Mouse (Mus musculus) hindbrain, postnatal 0 days (tissue): ENCODE data around the gene Nln. TPM values are rescaled to one million over a fixed set of nuclear protein-coding genes. Genes with fewer than 3 reads are reported as not detected.

Experiments used
- ATAC-seq: fragments of 200-750 bp; cut with Nextera tagmentation; 2 replicates; pipeline ENCODE4 v1.8.0; 2017; ENCODE audit warnings: mild to moderate bottlenecking, moderate TSS enrichment, moderate library complexity
- DNase-seq: peaks from one replicate; pipeline ENCODE4 v3.0.0-alpha.2; 2015; ENCODE audit warnings: low spot score
- H3K27ac ChIP-seq: fragments of 300-500 bp; sonication (generic); 2 replicates; pipeline ENCODE4 v1.5.1; 2014; ENCODE audit warnings: mild to moderate bottlenecking
- H3K27me3 ChIP-seq: fragments of 300-500 bp; sonication (generic); 2 replicates; pipeline ENCODE4 v1.6.1; 2014; ENCODE audit warnings: low read length, mixed read lengths; ENCODE audit not compliant: insufficient read depth
- H3K36me3 ChIP-seq: fragments of 300-500 bp; sonication (generic); 2 replicates; pipeline ENCODE4 v1.6.1; 2014; ENCODE audit warnings: low read length, mixed read lengths; ENCODE audit not compliant: insufficient read depth
- H3K4me1 ChIP-seq: fragments of 300-500 bp; sonication (generic); 2 replicates; pipeline ENCODE4 v1.6.1; 2014; ENCODE audit warnings: antibody characterized with exemption, low read length, mixed read lengths; ENCODE audit not compliant: insufficient read depth
- H3K4me2 ChIP-seq: fragments of 300-500 bp; sonication (generic); 2 replicates; pipeline ENCODE4 v1.6.1; 2014; ENCODE audit warnings: low read depth, mild to moderate bottlenecking, low read length, moderate library complexity, mixed read lengths
- H3K4me3 ChIP-seq: fragments of 300-500 bp; sonication (generic); 2 replicates; pipeline ENCODE4 v1.5.1; 2014; ENCODE audit warnings: low read length
- H3K9ac ChIP-seq: fragments of 300-500 bp; sonication (generic); replicated peaks from 2 replicates; pipeline ENCODE4 v1.6.1; 2014; ENCODE audit warnings: mild to moderate bottlenecking, low read length, moderate library complexity, mixed read lengths
- H3K9me3 ChIP-seq: fragments of 300-500 bp; sonication (generic); 2 replicates; pipeline ENCODE4 v1.6.1; 2016; ENCODE audit warnings: low read length, mixed read lengths
- CTCF ChIP-seq: IDR thresholded peaks from 2 replicates; pipeline ENCODE4 v1.5.1; 2016; ENCODE audit warnings: antibody characterized with exemption, control low read depth, low read depth
- WGBS: fragments of 180-500 bp; shearing (Covaris S2); extraction: QIAGEN DNeasy Blood & Tissue Kit; methylation state at CpG from one replicate; pipeline ENCODE4 v1.1.7; 2014; 5-methylcytosine and 5-hydroxymethylcytosine counted together
- polyA plus RNA-seq: library from polyadenylated mRNA; unstranded; fragments of >200 nt; fragmentation: Nextera tagmentation; extraction: Ambion mirVana; gene quantifications from 2 replicates; pipeline ENCODE4 v1.2.1, GENCODE M21; 2015
- total RNA-seq: library from RNA; depleted of rRNA; stranded (reverse); fragments of >200 nt; gene quantifications from 2 replicates; pipeline ENCODE4 v1.2.3, GENCODE M21; 2014

The Nln gene
- total and polyA plus RNA-seq, 2 experiments from 2014 or later: 53.7 to 67.3 TPM

DNA sequence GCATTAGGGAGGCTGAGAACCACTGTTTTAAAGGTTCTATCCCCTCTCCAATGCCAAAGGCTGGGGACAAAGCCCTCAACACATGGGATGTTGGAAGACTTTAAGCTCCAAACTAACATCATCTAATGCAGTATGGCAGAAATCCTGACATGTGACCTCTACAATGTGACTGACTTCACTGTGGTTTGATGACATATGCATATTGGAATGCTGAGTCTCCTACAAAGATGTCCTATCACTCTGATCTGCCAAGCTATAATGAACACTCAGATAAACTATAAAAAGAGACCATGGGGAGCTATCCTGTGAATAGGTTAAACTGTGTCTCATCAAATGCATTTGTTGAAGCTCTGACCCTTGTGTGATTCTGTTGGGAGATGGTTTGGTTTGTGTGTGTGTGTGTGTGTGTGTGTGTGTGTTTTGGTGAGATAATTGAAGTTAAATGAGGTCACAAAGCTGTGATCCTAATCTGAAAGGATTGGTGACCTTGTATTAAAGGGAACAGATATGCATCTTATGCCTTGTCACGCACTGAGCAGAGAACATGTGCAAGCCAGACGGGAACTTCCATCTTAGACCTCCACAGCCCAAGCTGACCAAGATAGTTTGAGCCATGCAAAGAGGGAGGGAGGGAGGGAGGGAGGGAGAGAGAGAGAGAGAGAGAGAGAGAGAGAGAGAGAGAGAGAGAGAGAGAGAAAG, 43.6 kb downstream of the Nln start:
- Histone ChIP-seq H3K27ac (no peak overlapping the region), H3K27me3 (no peaks in the 10 kb centered on the region), H3K9ac (no peak overlapping the region), H3K4me1 (no peaks in the 10 kb centered on the region), H3K4me2 (no peak overlapping the region), H3K4me3 (no peak overlapping the region), H3K36me3 (peaks cover 24% of the 10 kb centered on the region), H3K9me3 (no peaks in the 10 kb centered on the region)
- no peak for TF ChIP-seq CTCF
- DNase-seq: no peak
- ATAC-seq: no peak
- 73% methylated on average over 2 of the region's 2 CpGs for WGBS

DNA sequence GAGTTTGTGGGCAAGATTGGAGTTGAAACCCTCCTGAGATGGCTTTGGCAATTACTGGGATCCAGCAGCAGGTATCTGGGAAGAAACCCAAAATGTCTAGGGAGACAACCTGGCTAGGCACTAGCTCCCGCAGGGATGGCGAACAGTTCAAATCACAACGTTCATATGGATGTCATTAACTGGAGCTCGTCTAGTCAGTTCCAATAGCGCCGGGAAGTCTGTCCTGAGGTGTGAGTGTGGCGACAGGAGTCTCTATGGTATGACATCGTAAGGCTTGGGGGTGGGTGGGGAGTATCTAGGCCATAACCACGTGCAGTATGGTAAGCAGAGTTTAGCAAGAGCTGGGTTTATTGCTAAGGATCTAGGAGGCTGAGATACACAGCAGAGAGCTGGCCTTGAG, 46.4 kb downstream of the Nln start:
- WGBS: 75% methylated on average over 9 of the region's 9 CpGs
- peaks cover 18% of the 10 kb centered on the region for H3K36me3 ChIP-seq
- H3K9ac ChIP-seq: no peak overlapping the region

DNA sequence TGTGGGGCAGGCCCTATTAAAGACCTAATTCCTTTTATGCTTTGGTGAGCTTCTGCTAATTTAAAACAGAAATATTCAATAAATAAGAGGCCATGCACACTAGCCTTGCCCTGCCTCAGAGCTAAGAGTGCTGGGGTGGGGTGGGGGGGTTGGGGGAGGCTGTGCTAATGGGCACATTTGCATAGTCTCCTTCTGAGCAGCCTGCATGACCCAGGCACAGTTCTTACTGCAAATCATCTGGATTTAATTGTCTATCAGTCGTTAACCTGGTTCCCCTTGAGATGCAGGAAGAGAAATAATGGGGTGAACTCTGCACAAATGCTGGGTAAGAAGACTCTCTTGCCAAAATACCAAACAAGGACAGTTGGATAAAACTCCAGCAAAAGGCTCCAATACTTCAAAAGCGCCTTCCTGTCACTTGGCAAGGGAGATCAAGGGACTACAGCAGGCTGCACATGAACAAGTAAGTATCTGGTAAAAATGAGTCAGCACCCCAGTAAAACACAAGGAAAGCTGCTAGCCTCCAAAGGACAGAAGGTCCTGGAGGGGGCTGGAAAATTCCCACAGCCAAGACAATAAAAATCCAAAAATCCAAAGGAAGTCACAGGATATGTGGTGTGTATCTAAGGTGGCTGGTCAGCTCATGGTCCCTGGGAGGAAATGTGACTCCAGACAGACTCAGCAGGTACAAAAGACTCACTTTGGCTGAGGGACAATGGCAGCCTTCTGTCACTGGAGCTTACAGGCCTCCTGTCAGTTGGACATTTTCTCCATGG, 47.3 kb downstream of the Nln start:
- Histone ChIP-seq H3K4me3 (no peak overlapping the region), H3K9ac (no peak overlapping the region), H3K9me3 (no peaks in the 10 kb centered on the region), H3K27ac (peak overlapping the region; percentile 15; the same call in 1 of the 2 replicates), H3K4me2 (no peak overlapping the region), H3K4me1 (no peaks in the 10 kb centered on the region), H3K36me3 (peaks cover 12% of the 10 kb centered on the region; the same call in 1 of the 2 replicates), H3K27me3 (no peaks in the 10 kb centered on the region)
- no peak for ATAC-seq
- 56% methylated on average over 2 of the region's 2 CpGs for WGBS
- TF ChIP-seq CTCF: no peak
- DNase-seq: no peak

More for the DNA sequence above, 46.4 kb downstream of the Nln start:
- no peaks in the 10 kb centered on the region for H3K9me3 ChIP-seq
- ATAC-seq (no peak), DNase-seq (no peak)
- no peaks in the 10 kb centered on the region for H3K27me3 ChIP-seq
- no peak overlapping the region for H3K27ac ChIP-seq
- H3K4me2 ChIP-seq: no peak overlapping the region
- no peak overlapping the region for H3K4me3 ChIP-seq
- TF ChIP-seq CTCF: no peak
- no peaks in the 10 kb centered on the region for H3K4me1 ChIP-seq

DNA sequence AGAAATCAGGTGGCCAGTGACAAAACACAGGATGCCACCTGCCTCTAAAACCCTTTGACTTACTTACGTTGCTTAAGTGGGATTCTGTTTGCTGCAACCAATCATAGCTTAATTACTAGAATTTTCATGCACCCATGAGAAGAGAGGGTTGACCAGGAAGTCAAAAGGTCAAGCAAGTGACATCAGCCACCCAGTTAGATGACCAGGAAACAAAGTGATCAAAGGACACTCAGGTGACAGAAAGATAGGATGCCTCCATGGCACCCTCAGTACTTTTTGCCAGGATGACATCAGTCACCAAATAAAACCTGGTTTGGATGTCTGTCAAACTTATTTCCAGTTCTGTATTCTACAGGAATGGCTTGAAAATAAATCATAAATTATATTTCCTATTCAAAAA, 49.2 kb downstream of the Nln start:
- TF ChIP-seq CTCF: no peak

DNA sequence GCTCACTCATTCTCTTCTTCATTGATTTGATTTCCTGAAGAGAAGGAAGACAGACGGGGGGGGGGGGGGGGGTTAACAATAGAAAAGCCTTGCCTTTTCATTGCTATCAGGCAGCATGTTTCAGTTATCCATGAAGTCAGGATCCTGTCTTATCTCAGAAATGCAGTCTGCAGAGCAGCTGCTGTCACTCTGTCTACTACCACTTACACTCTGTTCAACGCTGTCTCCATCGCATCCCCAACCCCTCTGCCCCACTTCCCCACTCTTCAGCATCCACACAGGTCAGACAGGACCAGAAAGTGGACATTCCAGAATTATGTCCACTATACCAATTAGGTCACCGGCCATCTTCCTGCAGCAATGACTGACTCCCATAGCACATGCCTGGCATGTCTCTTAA, 49.9 kb downstream of the Nln start:
- WGBS: 83% methylated on average over 4 of the region's 4 CpGs
- no peak overlapping the region for H3K4me2 ChIP-seq
- DNase-seq: no peak
- ATAC-seq: no peak
- no peaks in the 10 kb centered on the region for H3K4me1 ChIP-seq
- TF ChIP-seq CTCF: no peak
- no peak overlapping the region for H3K27ac ChIP-seq
- no peak overlapping the region for H3K4me3 ChIP-seq
- H3K27me3 ChIP-seq: no peaks in the 10 kb centered on the region
- no peaks in the 10 kb centered on the region for H3K9me3 ChIP-seq
- H3K36me3 ChIP-seq: peaks cover 7% of the 10 kb centered on the region; the same call in 1 of the 2 replicates
- H3K9ac ChIP-seq: no peak overlapping the region

More for the DNA sequence above, 49.2 kb downstream of the Nln start:
- H3K9ac ChIP-seq: no peak overlapping the region
- no peak overlapping the region for H3K27ac ChIP-seq
- H3K4me1 ChIP-seq: no peaks in the 10 kb centered on the region
- H3K4me2 ChIP-seq: no peak overlapping the region
- no peaks in the 10 kb centered on the region for H3K9me3 ChIP-seq
- 86% methylated on average over 1 of the region's 1 CpGs for WGBS
- no peak for ATAC-seq
- H3K27me3 ChIP-seq: no peaks in the 10 kb centered on the region
- H3K36me3 ChIP-seq: peaks cover 7% of the 10 kb centered on the region; the same call in 1 of the 2 replicates
- no peak overlapping the region for H3K4me3 ChIP-seq
- DNase-seq: no peak

DNA sequence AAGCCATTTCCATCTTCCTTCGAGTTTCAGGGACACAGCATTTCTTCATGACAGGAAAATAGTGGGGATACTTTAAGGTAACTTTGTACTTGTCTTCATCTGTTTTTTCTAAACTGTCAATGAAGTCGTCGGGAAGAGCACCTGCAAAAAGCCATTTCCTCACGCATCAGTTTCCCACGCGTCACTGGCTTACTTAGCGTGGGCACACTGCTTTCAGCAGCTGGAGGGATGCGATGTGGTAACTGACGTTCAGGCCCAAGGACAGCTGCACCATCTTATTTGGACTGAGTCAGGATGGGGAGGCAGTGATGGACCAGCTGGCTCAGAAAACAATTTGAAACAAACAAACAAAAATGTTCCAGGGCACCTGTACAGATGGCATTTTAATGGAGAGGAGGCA, 50.7 kb downstream of the Nln start:
- H3K4me1 ChIP-seq: no peaks in the 10 kb centered on the region
- H3K36me3 ChIP-seq: peaks cover 5% of the 10 kb centered on the region; the same call in 1 of the 2 replicates
- 79% methylated on average over 9 of the region's 9 CpGs for WGBS
- TF ChIP-seq CTCF: no peak
- no peaks in the 10 kb centered on the region for H3K27me3 ChIP-seq
- no peak overlapping the region for H3K27ac ChIP-seq
- no peak overlapping the region for H3K9ac ChIP-seq
- no peak overlapping the region for H3K4me3 ChIP-seq
- no peaks in the 10 kb centered on the region for H3K9me3 ChIP-seq
- no peak for ATAC-seq
- no peak overlapping the region for H3K4me2 ChIP-seq
- no peak for DNase-seq
